Mouse (Mus musculus) MN1 (cell line): ENCODE results near the gene Ift74.

Experiments used
- DNase-seq: peaks from one replicate; pipeline ENCODE4 v3.0.0-alpha.2; 2016; ENCODE audit warnings: low spot score

The Ift74 gene

GRCm38 (mm10) chr4:94692175-94692574 is 77.9 kb downstream of the Ift74 start:
- no peak for DNase-seq

- no peak for DNase-seq
Observed at GRCm38 (mm10) chr4:94696368-94696767, 82.1 kb downstream of the Ift74 start.

DNA sequence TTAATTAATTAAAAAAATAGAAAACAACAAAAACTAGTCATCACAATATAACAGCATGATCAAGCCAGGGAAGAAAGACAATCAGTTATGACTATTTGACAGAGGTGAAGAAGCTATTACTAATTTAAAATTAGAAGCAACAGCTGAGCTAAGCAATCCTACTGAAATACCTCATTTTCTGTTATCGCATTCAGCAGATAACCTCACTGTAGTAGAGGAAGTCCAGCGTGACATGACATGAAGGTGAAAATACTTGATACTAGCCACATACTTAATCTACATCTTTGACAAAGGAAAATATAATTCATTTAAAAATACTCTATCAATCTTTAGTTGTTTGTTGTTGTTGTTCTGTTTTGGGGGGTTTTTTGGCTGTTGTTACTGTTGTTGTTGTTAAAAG is 96.7 kb downstream of the Ift74 start:
- DNase-seq = no peak

GRCm38 (mm10) chr4:94711426-94711825 is 97.1 kb downstream of the Ift74 start:
- DNase-seq = no peak

- no peak for DNase-seq
Observed at GRCm38 (mm10) chr4:94713741-94714140, 99.5 kb downstream of the Ift74 start.

DNA sequence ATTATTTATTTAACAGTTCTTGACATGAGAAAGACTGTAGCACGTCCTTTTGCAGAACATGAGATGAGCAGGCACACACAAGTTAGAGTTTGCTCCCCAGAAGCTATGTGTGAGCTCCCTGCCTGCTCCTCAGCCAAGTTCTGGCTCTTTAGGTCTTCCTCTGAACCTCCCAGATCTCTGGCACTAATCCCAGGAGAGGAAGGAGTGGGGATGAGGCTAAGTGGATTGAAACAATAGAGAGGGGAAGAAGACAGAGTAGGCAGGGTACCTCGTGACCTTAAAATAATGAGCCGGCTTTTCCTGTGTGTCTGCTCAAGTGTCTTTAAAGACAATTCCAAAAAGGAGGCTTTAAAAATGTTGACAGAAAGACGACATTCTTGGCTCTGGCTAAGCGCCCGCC is 100.9 kb downstream of the Ift74 start:
- no peak for DNase-seq

DNA sequence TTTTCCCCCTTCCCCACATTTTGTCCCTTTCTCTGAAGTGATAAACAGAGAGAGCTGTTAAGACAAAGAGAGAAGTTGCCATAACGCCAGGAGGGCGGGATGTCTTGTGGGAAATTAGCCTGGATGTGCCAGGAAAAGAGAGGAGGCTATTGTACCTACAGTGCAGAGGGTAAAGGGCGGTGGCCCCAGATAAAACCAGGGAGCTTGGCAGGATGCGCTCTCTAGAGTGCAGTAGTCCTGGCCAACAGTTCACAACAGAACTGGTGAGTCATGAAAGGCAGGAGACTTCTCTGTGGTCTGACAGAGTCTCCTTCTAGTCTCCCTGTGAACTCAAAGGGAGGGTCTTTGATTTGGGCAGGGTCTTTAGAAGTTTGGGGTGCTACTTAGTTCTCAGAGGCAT is 111.5 kb downstream of the Ift74 start:
- no peak for DNase-seq

DNA sequence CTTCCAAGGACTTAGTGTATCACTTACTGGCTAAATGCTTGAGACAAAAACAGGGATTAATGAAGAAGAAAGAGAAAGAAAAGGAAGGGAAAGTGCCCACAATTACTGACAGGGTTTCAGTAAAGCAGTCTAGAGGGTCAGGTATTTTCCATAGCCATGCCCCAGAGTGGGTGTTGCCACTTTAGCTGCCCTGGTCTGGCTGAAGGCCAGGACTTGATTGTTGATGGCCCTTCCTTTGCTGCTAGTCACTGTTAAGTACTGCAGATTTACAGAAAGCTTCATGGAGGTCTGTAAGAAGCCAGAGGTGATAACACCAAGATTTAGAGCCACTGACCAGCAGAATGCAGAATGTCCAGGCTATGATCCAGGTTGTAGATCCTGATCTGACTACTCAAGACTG is 118.4 kb downstream of the Ift74 start:
- no peak for DNase-seq

GRCm38 (mm10) chr4:94737326-94738295 is 123.3 kb downstream of the Ift74 start:
- DNase-seq = no peak

DNA sequence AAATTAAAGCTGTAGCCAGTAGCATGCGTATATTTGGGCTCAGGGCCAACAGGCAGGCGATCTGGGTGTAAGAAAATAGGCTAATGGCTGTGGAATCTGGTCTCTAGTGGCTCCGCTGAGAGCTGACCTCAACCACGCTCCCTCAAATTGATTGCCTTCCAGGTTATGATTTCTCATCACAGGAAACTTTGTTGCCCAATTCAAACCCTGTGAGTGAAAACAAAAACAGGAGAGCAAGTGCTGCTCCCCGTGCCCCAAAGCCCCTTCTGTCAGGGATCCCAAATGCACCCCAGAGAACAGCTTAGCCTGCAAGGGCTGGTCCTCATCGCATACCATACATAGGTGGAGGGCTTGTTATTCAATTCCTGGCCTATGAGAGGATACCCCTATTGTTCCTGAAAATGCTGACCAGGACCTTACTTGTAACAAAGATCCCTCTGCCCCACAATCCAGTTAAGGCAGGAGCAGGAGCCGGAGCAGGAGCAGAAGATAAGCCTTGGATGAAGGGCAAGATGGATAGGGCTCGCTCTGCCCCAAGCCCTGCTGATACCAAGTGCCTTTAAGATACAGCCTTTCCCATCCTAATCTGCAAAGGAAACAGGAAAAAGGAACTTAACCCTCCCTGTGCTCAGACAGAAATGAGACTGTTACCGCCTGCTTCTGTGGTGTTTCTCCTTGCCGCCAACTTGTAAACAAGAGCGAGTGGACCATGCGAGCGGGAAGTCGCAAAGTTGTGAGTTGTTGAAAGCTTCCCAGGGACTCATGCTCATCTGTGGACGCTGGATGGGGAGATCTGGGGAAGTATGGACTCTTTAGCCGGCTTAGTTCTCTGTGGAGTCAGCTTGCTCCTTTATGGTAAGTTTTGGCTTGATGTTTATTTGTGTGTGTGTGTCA is 124.8 kb downstream of the Ift74 start, which contains the start of gene Tek:
Gene Tek (plus strand): TSS at position 452 of the 894 bp plus-strand sequence.
- DNase-seq = peak; percentile 13

DNA sequence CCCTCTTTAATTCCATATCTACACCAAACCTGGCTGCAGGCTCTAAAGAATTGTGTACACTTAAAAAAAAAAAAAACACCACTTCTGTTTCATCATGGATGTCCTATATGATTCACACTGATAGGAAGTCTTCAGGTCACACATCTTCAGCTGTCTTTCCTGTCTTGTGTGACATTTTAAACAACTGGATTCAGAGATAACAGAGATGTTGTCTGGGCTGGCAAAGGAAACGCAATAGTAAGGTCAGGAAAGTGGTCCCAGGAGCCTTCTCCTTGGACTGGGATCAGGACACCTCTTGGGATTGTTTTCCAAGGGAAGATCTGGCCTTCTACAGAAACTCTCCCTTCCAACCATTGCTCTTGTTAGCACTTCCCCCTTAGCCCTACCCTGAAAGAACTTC is 127.5 kb downstream of the Ift74 start:
- DNase-seq = no peak
